Mouse (Mus musculus): ENCODE measurements around the gene Lacc1. TPM values are rescaled to one million over a fixed set of nuclear protein-coding genes. Genes with fewer than 3 reads are reported as not detected.

The Lacc1 gene
- total RNA-seq, 4 experiments from 2014 or later: 4.6 to 8.5 (median 6.1) TPM

- DNase-seq (ENCODE audit: low spot score in 2 of 2): no peak
These were observed 57.1 kb downstream of the Lacc1 start for GRCm38 (mm10) chr14:76979569-76979968.

Other genes starting within 250 kb of the Lacc1 start
- gene Ccdc122, start 132 bp downstream of the Lacc1 start, total RNA-seq (2022): 1 to 10 TPM in 3 of 4 experiments, under 1 TPM in 1; 0.91 to 2.9 (median 1.8) TPM
- 10 to 100 TPM; 52.2 to 66.6 (median 56.4) TPM for gene Enox1, start 119.9 kb upstream of the Lacc1 start, total RNA-seq (2022)

Measured in layer of hippocampus, adult 8-10 months (tissue).